Mouse (Mus musculus) neural tube, embryonic 13.5 days (tissue): Measurements from ENCODE around the gene Phrf1. TPM values are rescaled to one million over a fixed set of nuclear protein-coding genes. Genes with fewer than 3 reads are reported as not detected.

ENCODE experiments used
- ATAC-seq: fragments of 200-750 bp; cut with Nextera tagmentation; 2 replicates; pipeline ENCODE4 v1.8.0; 2017; ENCODE audit warnings: low read depth, mild to moderate bottlenecking, moderate TSS enrichment, moderate library complexity
- H3K27ac ChIP-seq: fragments of 300-500 bp; sonication (generic); replicated peaks from 2 replicates; pipeline ENCODE4 v1.5.1; 2015; ENCODE audit warnings: moderate library complexity, mild to moderate bottlenecking, inconsistent platforms
- H3K27me3 ChIP-seq: fragments of 300-500 bp; sonication (generic); 2 replicates; pipeline ENCODE4 v1.6.1; 2015; ENCODE audit warnings: mild to moderate bottlenecking, inconsistent platforms
- H3K36me3 ChIP-seq: fragments of 300-500 bp; sonication (generic); 2 replicates; pipeline ENCODE4 v1.6.1; 2015; ENCODE audit warnings: mild to moderate bottlenecking, inconsistent platforms
- H3K4me1 ChIP-seq: fragments of 300-500 bp; sonication (generic); replicated peaks from 2 replicates; pipeline ENCODE4 v1.6.1; 2015; ENCODE audit warnings: inconsistent platforms
- H3K4me2 ChIP-seq: fragments of 300-500 bp; sonication (generic); 2 replicates; pipeline ENCODE4 v1.6.1; 2015; ENCODE audit warnings: inconsistent platforms, mild to moderate bottlenecking, moderate library complexity
- H3K4me3 ChIP-seq: fragments of 300-500 bp; sonication (generic); 2 replicates; pipeline ENCODE4 v1.5.1; 2015; ENCODE audit warnings: mild to moderate bottlenecking, inconsistent platforms
- H3K9ac ChIP-seq: fragments of 300-500 bp; sonication (generic); 2 replicates; pipeline ENCODE4 v1.6.1; 2015; ENCODE audit warnings: moderate library complexity, mild to moderate bottlenecking, inconsistent platforms
- H3K9me3 ChIP-seq: fragments of 300-500 bp; sonication (generic); 2 replicates; pipeline ENCODE4 v1.6.1; 2016; ENCODE audit warnings: inconsistent platforms
- WGBS: fragments of 180-500 bp; shearing (Covaris S2); methylation state at CpG from one replicate; pipeline ENCODE4 v1.1.7; 2015; 5-methylcytosine and 5-hydroxymethylcytosine counted together
- microRNA counts: library from miRNA; unstranded; fragments of <30 nt; microRNA quantifications from one replicate; lab custom pipeline; 2016
- microRNA-seq: library from miRNA; unstranded; fragments of <30 nt; microRNA quantifications from one replicate; pipeline ENCODE4, GENCODE M21; 2016
- polyA plus RNA-seq: library from polyadenylated mRNA; unstranded; fragments of >200 nt; fragmentation: Nextera tagmentation; extraction: Ambion mirVana; gene quantifications from 2 replicates; pipeline ENCODE4 v1.2.1, GENCODE M21; 2015

The Phrf1 gene
- polyA plus RNA-seq, 1 experiment from 2014 or later = 71.4 TPM

- ATAC-seq = no peak
- Histone ChIP-seq H3K36me3 (peaks cover 98% of the 10 kb centered on the region), H3K9me3 (no peaks in the 10 kb centered on the region), H3K4me2 (no peak overlapping the region), H3K4me1 (no peaks in the 10 kb centered on the region), H3K27ac (no peak overlapping the region), H3K4me3 (no peak overlapping the region), H3K9ac (no peak overlapping the region), H3K27me3 (no peaks in the 10 kb centered on the region)
- WGBS = 91% methylated on average over 4 of the region's 4 CpGs
Observed at GRCm38 (mm10) chr7:141304537-141304936, 76.0 kb downstream of the Phrf1 start.

MicroRNAs within 50 kb of the gene (microRNA counts, 519-probe panel; counts per million panel counts)
- microRNA mmu-miR-210 (lab: Ali Mortazavi, UCI) = 3,657 counts per million, percentile 54 among the panel's probes with 10 or more counts

Small RNAs within 50 kb of the gene (microRNA-seq; reads per million reads assigned to microRNA genes)
- 203 reads per million, percentile 64 among the genes with 10 or more reads in this experiment for gene Mir210

Other genes starting within 250 kb of the Phrf1 start
- 35.9 and 40.0 TPM in 2 replicates for gene Ifitm3, start 218.0 kb upstream of the Phrf1 start, polyA plus RNA-seq
- 0.63 and 0.81 TPM in 2 replicates for gene Ifitm6, start 210.9 kb upstream of the Phrf1 start, polyA plus RNA-seq
- gene Gm17387, start 199.7 kb upstream of the Phrf1 start, polyA plus RNA-seq = not detected in 2 replicates
- 39.2 and 41.0 TPM in 2 replicates for gene B4galnt4, start 167.7 kb upstream of the Phrf1 start, polyA plus RNA-seq
- 0.38 and 1.2 TPM in 2 replicates for gene Pkp3, start 150.6 kb upstream of the Phrf1 start, polyA plus RNA-seq
- 1.5 and 3.5 TPM in 2 replicates for gene Sigirr, start 128.2 kb upstream of the Phrf1 start, polyA plus RNA-seq
- gene Ano9, start 111.0 kb upstream of the Phrf1 start, polyA plus RNA-seq = 0.27 TPM in 1 of 2 replicates, not detected in the other
- 63.5 and 77.7 TPM in 2 replicates for gene Ptdss2, start 106.4 kb upstream of the Phrf1 start, polyA plus RNA-seq
- 52.4 and 57.5 TPM in 2 replicates for gene Rnh1, start 55.9 kb upstream of the Phrf1 start, polyA plus RNA-seq
- gene Hras, start 34.8 kb upstream of the Phrf1 start, polyA plus RNA-seq = 130 and 139 TPM in 2 replicates
- 7.6 and 9.0 TPM in 2 replicates for gene Lrrc56, start 34.6 kb upstream of the Phrf1 start, polyA plus RNA-seq
- 1.3 and 1.5 TPM in 2 replicates for gene Lmntd2, start 14.7 kb upstream of the Phrf1 start, polyA plus RNA-seq
- 29.8 and 31.7 TPM in 2 replicates for gene Rassf7, start 12.9 kb upstream of the Phrf1 start, polyA plus RNA-seq
- 1.0 and 1.4 TPM in 2 replicates for gene Irf7, start 37.7 kb downstream of the Phrf1 start, polyA plus RNA-seq
- not detected in 2 replicates for gene Cdhr5, start 48.0 kb downstream of the Phrf1 start, polyA plus RNA-seq
- 3.3 and 5.8 TPM in 2 replicates for gene Sct, start 50.3 kb downstream of the Phrf1 start, polyA plus RNA-seq
- 0.54 and 1.3 TPM in 2 replicates for gene Drd4, start 63.2 kb downstream of the Phrf1 start, polyA plus RNA-seq
- 150 and 156 TPM in 2 replicates for gene Deaf1, start 98.9 kb downstream of the Phrf1 start, polyA plus RNA-seq
- 58.7 and 60.8 TPM in 2 replicates for gene Tmem80, start 99.0 kb downstream of the Phrf1 start, polyA plus RNA-seq
- 0.43 and 0.76 TPM in 2 replicates for gene Eps8l2, start 110.1 kb downstream of the Phrf1 start, polyA plus RNA-seq
- 328 and 340 TPM in 2 replicates for gene Taldo1, start 163.4 kb downstream of the Phrf1 start, polyA plus RNA-seq
- gene Gatd1, start 185.4 kb downstream of the Phrf1 start, polyA plus RNA-seq = 47.0 and 51.4 TPM in 2 replicates
- 94.3 and 111 TPM in 2 replicates for gene Cend1, start 200.7 kb downstream of the Phrf1 start, polyA plus RNA-seq
- gene Slc25a22, start 209.1 kb downstream of the Phrf1 start, polyA plus RNA-seq = 59.6 and 66.7 TPM in 2 replicates
- 3.8 and 3.9 TPM in 2 replicates for gene Pidd1, start 215.2 kb downstream of the Phrf1 start, polyA plus RNA-seq
- 769 and 771 TPM in 2 replicates for gene Rplp2, start 218.6 kb downstream of the Phrf1 start, polyA plus RNA-seq
- 17.1 and 17.6 TPM in 2 replicates for gene Pnpla2, start 226.4 kb downstream of the Phrf1 start, polyA plus RNA-seq
- gene Cracr2b, start 232.3 kb downstream of the Phrf1 start, polyA plus RNA-seq = 5.3 and 9.8 TPM in 2 replicates
- gene Cd151, start 238.6 kb downstream of the Phrf1 start, polyA plus RNA-seq = 19.1 and 22.7 TPM in 2 replicates
- 79.3 and 85.0 TPM in 2 replicates for gene Polr2l, start 246.3 kb downstream of the Phrf1 start, polyA plus RNA-seq
- gene Tspan4, start 246.5 kb downstream of the Phrf1 start, polyA plus RNA-seq = 54.3 and 57.1 TPM in 2 replicates